Mouse (Mus musculus) T-helper 2 cell (primary cell): Measurements from ENCODE around the gene Art5.

Experiments
- in situ Hi-C: fragments of 300-600 bp; cut with MboI, MseI; formaldehyde crosslinking; loops from one replicate; pipeline ENCODE4 v1.15.1; 2025; ENCODE audit warnings: high pct_unique_total_duplicates

Gene Art5

GRCm38 (mm10) chr7:102109171-102109570, at the start of gene Art5:
Art5 (minus strand) TSS chr7:102109489.
- in situ Hi-C loops, result no loop called here

- in situ Hi-C loops, result no loop called here
These were observed 44.4 kb upstream of the Art5 start for GRCm38 (mm10) chr7:102153691-102154090.

GRCm38 (mm10) chr7:102137898-102138297, 28.6 kb upstream of the Art5 start:
- in situ Hi-C loops, result loop anchor here (25.0 kb wide), 1 partner anchor 324 kb away; no protein-coding TSS in a partner anchor

- in situ Hi-C loops, result loop anchor here (25.0 kb wide), 1 partner anchor 325 kb away; no protein-coding TSS in a partner anchor
These were observed 28.2 kb upstream of the Art5 start for GRCm38 (mm10) chr7:102137464-102137863.

GRCm38 (mm10) chr7:102132395-102132794, 23.1 kb upstream of the Art5 start:
- in situ Hi-C loops, result loop anchor here (25.0 kb wide), 1 partner anchor 330 kb away; no protein-coding TSS in a partner anchor

GRCm38 (mm10) chr7:102120326-102120725, 11.0 kb upstream of the Art5 start:
- in situ Hi-C loops, result loop anchor here (5.0 kb wide), 1 partner anchor 67 kb away; no protein-coding TSS in a partner anchor

- in situ Hi-C loops, result no loop called here
These were observed 8.1 kb upstream of the Art5 start for GRCm38 (mm10) chr7:102117382-102117781.

GRCm38 (mm10) chr7:102116579-102117331, 7.5 kb upstream of the Art5 start, which contains the start of gene Chrna10:
Chrna10 (minus strand) TSS chr7:102116828.
- in situ Hi-C loops, result no loop called here

- in situ Hi-C loops, result loop anchor here (5.0 kb wide), 1 partner anchor 76 kb away; no protein-coding TSS in a partner anchor
These were observed 4.0 kb upstream of the Art5 start for GRCm38 (mm10) chr7:102113151-102113729.

GRCm38 (mm10) chr7:102109746-102110145, 457 bp upstream of the Art5 start:
- in situ Hi-C loops, result loop anchor here (5.0 kb wide), 1 partner anchor 72 kb away; no protein-coding TSS in a partner anchor

GRCm38 (mm10) chr7:102108206-102108605, 1.1 kb downstream of the Art5 start:
- in situ Hi-C loops, result no loop called here

GRCm38 (mm10) chr7:102106700-102107141, 2.6 kb downstream of the Art5 start:
- in situ Hi-C loops, result no loop called here

- in situ Hi-C loops, result no loop called here
These were observed 5.2 kb downstream of the Art5 start for GRCm38 (mm10) chr7:102104126-102104525.

- in situ Hi-C loops, result no loop called here
These were observed 5.7 kb downstream of the Art5 start for GRCm38 (mm10) chr7:102103555-102103954.

- in situ Hi-C loops, result no loop called here
These were observed 6.6 kb downstream of the Art5 start for GRCm38 (mm10) chr7:102102696-102103095.

GRCm38 (mm10) chr7:102102241-102102640, 7.0 kb downstream of the Art5 start:
- in situ Hi-C loops, result no loop called here

GRCm38 (mm10) chr7:102101487-102101886, 7.8 kb downstream of the Art5 start, which contains the start of gene Art1:
Art1 (plus strand) TSS chr7:102101743.
- in situ Hi-C loops, result no loop called here

- in situ Hi-C loops, result no loop called here
These were observed 8.4 kb downstream of the Art5 start for GRCm38 (mm10) chr7:102100868-102101267.

GRCm38 (mm10) chr7:102099760-102100661, 9.3 kb downstream of the Art5 start:
- in situ Hi-C loops, result no loop called here

- in situ Hi-C loops, result no loop called here
These were observed 22.0 kb downstream of the Art5 start for GRCm38 (mm10) chr7:102087336-102087735.

- in situ Hi-C loops, result loop anchor here (5.0 kb wide), 1 partner anchor 37 kb away; no protein-coding TSS in a partner anchor
These were observed 25.1 kb downstream of the Art5 start for GRCm38 (mm10) chr7:102084041-102084696.
